Mouse (Mus musculus) liver, adult (tissue): ENCODE measurements at regions not wholly inside any gene's neighbourhood (a gene's known extent, or its start where the extent isn't known, plus 50 kb on each side); places are given as distances from the start of the nearest gene placed in this dataset.

Source experiments
- GATA4 ChIP-seq: IDR thresholded peaks from 2 replicates; pipeline ENCODE4 v1.6.1; 2014; ENCODE audit warnings: mild to moderate bottlenecking, low read length; ENCODE audit not compliant: insufficient replicate concordance

- TF ChIP-seq GATA4, result no peak; the same call in 1 of the 2 replicates
Measured at GRCm38 (mm10) chr1:130309746-130310145, 113.1 kb downstream of the Cd55b start.

GRCm38 (mm10) chr1:130301828-130302386 is 120.9 kb downstream of the Cd55b start:
- no peak for TF ChIP-seq GATA4

GRCm38 (mm10) chr1:130300065-130300815 is 122.6 kb downstream of the Cd55b start:
- TF ChIP-seq GATA4, result no peak

- TF ChIP-seq GATA4, result no peak
Measured at GRCm38 (mm10) chr1:130299641-130300040, 123.2 kb downstream of the Cd55b start.

GRCm38 (mm10) chr1:130299069-130299468 is 123.7 kb downstream of the Cd55b start:
- no peak for TF ChIP-seq GATA4

- TF ChIP-seq GATA4, result no peak
Measured at GRCm38 (mm10) chr1:130298636-130299035, 124.2 kb downstream of the Cd55b start.

- no peak for TF ChIP-seq GATA4
Measured at GRCm38 (mm10) chr1:130297471-130297870, 125.3 kb downstream of the Cd55b start.

GRCm38 (mm10) chr1:130285882-130286281 is 136.9 kb downstream of the Cd55b start:
- TF ChIP-seq GATA4, result no peak

GRCm38 (mm10) chr1:130282153-130282552 is 140.7 kb downstream of the Cd55b start:
- peak; percentile 56 for TF ChIP-seq GATA4

- TF ChIP-seq GATA4, result no peak
Measured at GRCm38 (mm10) chr1:130279180-130279579, 143.6 kb downstream of the Cd55b start.

- no peak for TF ChIP-seq GATA4
Measured at GRCm38 (mm10) chr1:130278000-130278536, 144.7 kb downstream of the Cd55b start.

- TF ChIP-seq GATA4, result no peak
Measured at GRCm38 (mm10) chr1:130276885-130277284, 145.9 kb downstream of the Cd55b start.

GRCm38 (mm10) chr1:130276005-130276404 is 146.8 kb downstream of the Cd55b start:
- no peak for TF ChIP-seq GATA4

- no peak for TF ChIP-seq GATA4
Measured at GRCm38 (mm10) chr1:130274470-130274869, 148.3 kb downstream of the Cd55b start.

GRCm38 (mm10) chr1:130270457-130270856 is 152.4 kb downstream of the Cd55b start:
- no peak for TF ChIP-seq GATA4
